Mouse (Mus musculus) right cerebral cortex, adult 2 months (tissue): ENCODE measurements around the gene Vps29.

Experiments
- DNase-seq, 2 experiments: peaks; one replicate each; pipeline ENCODE4 v3.0.0; 2021 to 2022; ENCODE audit warnings: low spot score in 2 of 2

The Vps29 gene

GRCm38 (mm10) chr5:122399871-122400270, 45.7 kb downstream of the Vps29 start:
- DNase-seq: no peak

- DNase-seq: peak in 1 of 2 experiments; percentile 48
These were observed 46.6 kb downstream of the Vps29 start for GRCm38 (mm10) chr5:122400628-122401302.

DNA sequence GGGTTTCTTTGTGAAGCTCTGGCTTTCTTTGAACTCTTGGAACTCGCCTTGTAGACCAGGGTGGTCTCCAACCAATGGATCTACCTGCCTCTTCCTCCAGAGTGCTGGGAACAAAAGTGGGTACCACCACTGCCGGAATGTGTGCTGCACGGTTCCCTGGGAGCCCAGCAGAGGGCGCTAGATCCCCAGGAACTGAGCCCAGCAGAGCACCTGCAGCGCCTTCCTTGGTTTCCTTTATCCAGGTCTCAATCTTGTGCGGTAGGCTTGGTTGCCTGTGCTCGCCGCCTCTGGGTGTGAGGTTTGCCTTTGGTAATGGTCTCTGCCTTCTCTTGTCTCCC, 47.1 kb downstream of the Vps29 start:
- DNase-seq: peak; percentile 78 to 83

DNA sequence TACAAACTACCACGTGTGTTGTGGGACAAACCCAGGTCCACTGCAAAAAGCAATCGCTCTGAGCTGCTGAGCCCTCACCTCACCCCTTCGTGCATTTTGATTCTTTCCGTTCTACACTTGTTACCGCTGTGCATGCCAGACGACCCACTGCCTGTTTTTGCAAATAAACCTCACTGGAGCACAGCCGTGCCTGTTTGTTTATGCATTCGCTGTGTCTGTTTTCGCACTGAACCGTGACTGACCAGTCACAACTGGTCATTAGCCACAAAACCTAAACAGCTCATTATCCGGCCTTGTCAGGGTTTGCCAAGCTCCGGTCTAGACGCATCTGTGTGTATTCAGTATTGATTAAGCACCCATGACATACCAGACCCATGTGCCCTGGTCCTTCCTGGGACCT, 48.0 kb downstream of the Vps29 start:
- no peak for DNase-seq

- DNase-seq: peak; percentile 34 to 49
These were observed 48.6 kb downstream of the Vps29 start for GRCm38 (mm10) chr5:122402772-122403171.

DNA sequence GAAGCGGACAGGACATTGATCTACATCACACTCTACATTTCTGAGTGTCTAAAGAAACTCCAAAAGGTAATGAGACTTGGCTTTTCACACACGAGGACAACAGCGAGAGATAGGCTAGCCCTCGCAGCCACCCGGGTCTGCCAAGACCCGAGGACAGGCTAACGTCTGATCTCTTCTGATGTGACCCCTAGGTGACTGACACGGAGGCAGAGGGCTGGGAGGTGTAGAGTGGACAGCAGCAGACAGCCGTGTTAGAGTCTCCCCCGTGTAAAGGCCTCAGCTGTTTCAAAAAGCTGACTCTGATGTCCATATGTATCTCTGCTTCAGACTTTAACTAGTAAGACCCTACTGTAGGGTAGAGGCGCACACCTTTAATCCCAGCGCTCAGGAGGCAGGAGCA, 49.2 kb downstream of the Vps29 start:
- no peak for DNase-seq

GRCm38 (mm10) chr5:122405537-122405936, 51.4 kb downstream of the Vps29 start:
- DNase-seq: no peak

GRCm38 (mm10) chr5:122409692-122410645, 55.8 kb downstream of the Vps29 start:
- DNase-seq: no peak

GRCm38 (mm10) chr5:122411892-122412291, 57.7 kb downstream of the Vps29 start:
- DNase-seq: no peak

GRCm38 (mm10) chr5:122412826-122413225, 58.7 kb downstream of the Vps29 start:
- DNase-seq: no peak

GRCm38 (mm10) chr5:122414351-122414750, 60.2 kb downstream of the Vps29 start:
- DNase-seq: no peak
